Mouse (Mus musculus) layer of hippocampus, adult 8-10 months (tissue): ENCODE results near the gene Dbi. TPM values are rescaled to one million over a fixed set of nuclear protein-coding genes. Genes with fewer than 3 reads are reported as not detected.

Experiments
- DNase-seq, 2 experiments: peaks; one replicate each; pipeline ENCODE4 v3.0.0; 2022; ENCODE audit warnings: low spot score in 2 of 2
- total RNA-seq, 4 experiments: library from RNA; stranded (reverse); gene quantifications; 2 replicates each; pipeline ENCODE4 v1.2.4; 2022

The Dbi gene
- total RNA-seq, 4 experiments from 2014 or later: 269 to 515 (median 389) TPM

DNA sequence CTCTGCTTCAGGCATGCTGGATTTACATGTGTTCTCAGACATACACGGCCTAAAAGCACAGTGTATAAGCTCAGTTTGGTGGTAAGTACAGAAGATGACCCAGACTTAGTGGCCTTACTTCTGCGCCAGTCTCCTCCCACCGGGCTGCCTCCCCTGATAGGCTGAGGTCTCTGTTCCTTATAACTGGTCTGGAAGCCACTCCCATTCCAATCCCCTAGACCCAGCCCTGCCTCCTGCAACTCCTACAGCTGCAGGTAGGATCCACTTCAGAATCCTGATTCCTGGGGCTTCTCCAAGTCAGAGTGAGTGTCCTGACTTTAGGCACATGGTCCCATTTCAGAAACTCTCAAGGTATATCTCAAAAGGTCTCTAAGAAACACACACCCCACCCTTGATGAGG, 35.2 kb downstream of the Dbi start:
- DNase-seq: no peak

DNA sequence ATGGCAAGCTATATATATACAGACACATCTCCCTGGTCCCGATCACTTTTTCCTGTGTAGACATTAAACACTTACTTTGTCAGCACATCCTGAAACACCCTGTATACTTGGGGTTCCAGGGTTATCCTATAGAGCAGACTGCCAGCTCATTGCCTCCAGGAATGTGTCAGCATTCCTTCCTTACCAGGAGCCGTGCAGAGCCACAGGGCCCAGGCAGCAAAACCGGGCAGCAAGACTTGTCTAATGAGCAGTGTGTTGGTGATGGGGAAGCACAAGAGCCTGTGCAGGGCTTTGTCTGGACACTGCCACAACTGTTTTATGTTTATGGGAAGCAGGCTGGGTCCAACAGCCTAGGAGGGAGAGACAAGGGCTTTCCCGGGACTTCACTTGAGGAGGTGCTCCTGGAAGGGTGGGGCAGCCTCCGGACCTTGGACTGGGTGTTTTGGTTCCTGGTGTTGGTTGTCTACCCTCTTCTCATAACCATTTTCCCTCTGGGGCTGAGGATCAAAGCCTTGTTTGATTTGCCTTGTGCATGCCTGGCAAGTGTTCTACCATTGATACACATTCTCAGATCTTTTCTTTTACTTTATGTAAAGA, 36.9 kb downstream of the Dbi start:
- no peak for DNase-seq

- no peak for DNase-seq
Measured at GRCm38 (mm10) chr1:120082957-120083585, 37.8 kb downstream of the Dbi start.

DNA sequence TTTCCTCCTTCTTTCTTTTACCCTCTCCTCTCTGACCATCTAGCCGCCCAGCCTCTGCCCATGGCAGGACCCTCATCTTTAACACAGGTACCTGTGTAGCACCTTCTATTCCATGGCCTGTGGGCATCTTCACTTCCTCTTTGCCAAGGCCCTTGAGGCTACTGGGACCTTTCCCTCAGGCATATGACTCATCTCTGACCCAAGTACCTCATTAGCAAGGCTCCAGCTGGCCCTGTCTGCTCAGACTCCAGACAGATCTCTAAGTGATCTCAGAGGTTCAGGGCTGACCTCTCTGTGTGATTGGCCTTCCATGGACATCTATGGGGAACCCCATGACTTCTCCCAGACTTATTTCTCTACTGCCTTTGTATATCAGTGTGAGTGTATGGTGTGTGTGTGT, 40.2 kb downstream of the Dbi start:
- DNase-seq: no peak

GRCm38 (mm10) chr1:120077746-120078410, 43.0 kb downstream of the Dbi start:
- no peak for DNase-seq

DNA sequence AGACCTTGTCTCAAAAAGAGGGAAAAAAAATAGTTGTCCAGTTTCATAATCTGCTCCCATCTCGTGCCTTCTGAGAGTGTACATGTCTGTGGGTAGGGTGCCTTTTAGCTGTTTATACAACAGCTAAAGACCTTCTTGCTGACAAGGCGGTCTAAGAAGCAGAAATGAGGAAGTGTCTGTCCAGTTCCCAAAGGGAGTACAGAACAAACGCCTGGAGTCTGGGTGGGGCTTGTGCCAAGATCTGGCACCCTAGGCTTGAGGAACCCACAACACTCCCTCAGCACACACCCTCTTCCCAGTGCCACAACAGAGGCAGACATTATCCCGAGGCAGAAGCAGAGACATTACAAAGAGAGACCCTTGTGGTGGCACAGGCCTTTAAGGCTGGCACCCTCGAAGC, 45.4 kb downstream of the Dbi start:
- DNase-seq: no peak

DNA sequence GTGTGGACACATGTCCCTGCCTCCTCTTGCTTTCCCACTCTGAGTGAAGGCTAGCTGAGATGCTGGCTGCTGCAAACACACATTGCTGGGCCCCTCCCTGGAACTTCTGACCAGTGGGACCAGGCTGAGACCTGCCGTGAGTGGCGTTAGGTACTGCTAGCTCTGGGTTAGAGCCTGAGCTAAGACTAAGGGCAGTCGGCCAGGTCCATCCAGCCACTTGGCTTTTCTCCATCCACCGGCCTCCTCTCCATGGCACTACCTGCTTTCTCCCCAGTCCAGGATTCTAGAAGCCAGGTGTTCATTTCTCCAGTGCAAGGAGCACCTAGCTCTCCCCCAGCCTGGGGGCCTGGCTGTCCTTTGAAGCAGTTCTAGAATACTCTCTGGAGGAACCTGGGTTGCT, 45.9 kb downstream of the Dbi start:
- no peak for DNase-seq

DNA sequence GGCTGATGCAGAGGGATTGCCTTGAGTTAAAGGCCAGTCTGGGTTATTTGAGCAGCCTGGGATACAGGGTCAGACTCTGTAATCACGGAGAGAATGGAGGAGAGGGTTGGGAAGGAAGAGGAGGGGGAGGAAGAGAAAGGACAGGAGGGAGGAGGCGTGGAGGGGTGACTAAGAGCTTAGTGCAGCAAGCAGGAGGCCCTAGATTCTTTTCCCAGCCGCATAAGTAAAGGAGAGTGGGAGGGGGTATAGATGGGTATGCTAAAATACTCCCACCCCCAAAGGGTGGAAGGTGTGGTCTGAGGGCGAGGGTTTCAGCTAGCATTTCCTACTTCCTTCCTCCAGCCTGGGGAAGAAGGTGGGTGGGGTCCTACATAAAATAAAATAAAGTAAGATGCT, 46.6 kb downstream of the Dbi start:
- no peak for DNase-seq

GRCm38 (mm10) chr1:120073519-120074306, 47.2 kb downstream of the Dbi start, which contains the start of gene Tmem37:
Gene Tmem37, minus strand, starts transcription at chr1:120074074.
- no peak for DNase-seq

- no peak for DNase-seq
Measured at GRCm38 (mm10) chr1:120072900-120073299, 48.0 kb downstream of the Dbi start.

DNA sequence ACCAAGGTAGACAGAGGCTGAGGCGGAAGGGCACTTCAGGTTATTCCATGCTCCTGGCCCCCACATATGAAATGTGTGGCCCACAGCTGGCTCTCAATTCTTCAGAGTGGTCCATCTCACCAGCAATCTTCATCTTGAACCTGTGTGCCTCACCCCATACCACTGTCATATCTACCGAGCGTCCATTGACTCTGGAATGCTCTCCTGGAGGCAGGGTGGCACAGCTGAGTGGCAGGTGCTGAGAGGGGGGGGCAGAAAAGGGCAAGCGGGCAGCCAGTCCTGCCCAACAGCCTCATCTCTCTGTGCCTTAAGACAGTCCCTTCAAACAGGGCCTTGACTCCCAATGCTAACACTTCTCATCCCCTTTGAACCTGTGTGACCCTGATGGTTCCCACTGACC, 49.7 kb downstream of the Dbi start:
- DNase-seq: no peak

DNA sequence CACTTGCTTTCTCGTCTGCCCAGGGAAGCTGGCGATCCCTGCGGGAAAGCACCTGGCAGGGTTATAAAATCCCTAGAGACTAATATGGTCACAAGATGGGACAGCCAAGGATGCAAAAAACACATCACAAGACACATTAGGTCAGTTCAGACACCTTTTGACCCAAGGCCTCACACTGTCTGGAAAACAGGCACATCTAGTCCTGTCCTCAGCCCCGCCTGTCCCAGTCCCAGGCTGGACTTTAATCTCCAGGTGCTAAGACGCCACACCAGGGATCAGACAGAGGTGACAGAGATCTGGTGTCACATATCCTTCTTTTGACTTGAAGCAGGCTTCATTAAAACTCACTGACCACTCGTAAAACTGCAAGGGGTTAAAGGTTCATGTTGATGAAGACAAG, 50.7 kb downstream of the Dbi start:
- DNase-seq: no peak

- DNase-seq: no peak
Measured at GRCm38 (mm10) chr1:120069120-120069519, 51.8 kb downstream of the Dbi start.

DNA sequence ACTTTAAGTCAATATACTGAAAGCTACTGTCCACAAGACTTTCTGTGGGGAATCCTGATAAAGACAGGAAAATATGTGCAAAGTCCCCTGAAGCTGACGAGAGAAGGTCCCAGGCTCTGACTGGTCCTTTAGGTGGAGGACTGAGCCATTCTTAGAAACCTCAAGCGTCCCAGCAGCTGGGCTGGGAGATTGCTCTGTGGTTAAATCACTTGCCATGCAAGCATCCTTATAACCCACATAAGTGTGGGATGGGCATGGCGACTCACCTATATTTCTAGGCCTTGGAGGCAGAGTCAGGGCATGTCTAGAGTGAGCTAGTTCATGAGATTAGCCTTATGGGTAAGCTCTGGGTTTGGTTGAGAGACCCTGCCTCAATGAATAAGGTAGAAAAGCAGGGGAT, 54.3 kb downstream of the Dbi start:
- no peak for DNase-seq

GRCm38 (mm10) chr1:120066159-120066558, 54.7 kb downstream of the Dbi start:
- no peak for DNase-seq

GRCm38 (mm10) chr1:120064036-120064682, 56.7 kb downstream of the Dbi start:
- DNase-seq: no peak

Other genes starting within 250 kb of the Dbi start
- gene Tmem177, start 207.9 kb downstream of the Dbi start, total RNA-seq: 1 to 10 TPM; 6.3 to 8.6 (median 7.5) TPM
- gene Cfap221, start 123.8 kb downstream of the Dbi start, total RNA-seq: 1 to 10 TPM in 1 of 4 experiments, under 1 TPM in 3; 0.47 to 1.1 (median 0.57) TPM
- 1 to 10 TPM; 1.1 to 2.7 (median 1.7) TPM for gene Sctr, start 114.2 kb downstream of the Dbi start, total RNA-seq
- 1 to 10 TPM; 1.1 to 3.3 (median 1.5) TPM for gene Tmem37, start 47.0 kb downstream of the Dbi start, total RNA-seq
- 1 to 10 TPM; 6.2 to 8.1 (median 7.4) TPM for gene 3110009E18Rik, start 109 bp upstream of the Dbi start, total RNA-seq
- gene Steap3, start 151.6 kb upstream of the Dbi start, total RNA-seq: 1 to 10 TPM; 8.0 to 9.8 (median 9.1) TPM
- 10 to 100 TPM; 63.1 to 70.6 (median 66.3) TPM for gene C1ql2, start 219.5 kb upstream of the Dbi start, total RNA-seq